Mouse (Mus musculus) C2C12 (cell line): ENCODE results near the gene Phlpp1. TPM values are rescaled to one million over a fixed set of nuclear protein-coding genes. Genes with fewer than 3 reads are reported as not detected.

Experiments used
- H3K27me3 ChIP-seq: one replicate; pipeline ENCODE4 v1.6.1; 2011; ENCODE audit not compliant: control insufficient read depth, insufficient read depth, insufficient read length
- H3K36me3 ChIP-seq: one replicate; pipeline ENCODE4 v1.6.1; 2011; ENCODE audit not compliant: control insufficient read depth, insufficient read depth
- H3K4me3 ChIP-seq: one replicate; pipeline ENCODE4 v1.5.1; 2011; ENCODE audit warnings: mild to moderate bottlenecking, control low read depth; ENCODE audit not compliant: poor library complexity, insufficient read depth, severe bottlenecking
- H3K79me2 ChIP-seq: one replicate; pipeline ENCODE4 v1.6.1; 2011; ENCODE audit not compliant: control insufficient read depth, insufficient read depth
- H3K79me3 ChIP-seq: one replicate; pipeline ENCODE4 v1.6.1; 2011; ENCODE audit warnings: low read depth, control low read depth
- H3ac ChIP-seq: one replicate; pipeline ENCODE3; 2011; ENCODE audit warnings: low read depth; ENCODE audit not compliant: control insufficient read depth, insufficient read length
- CEBPB ChIP-seq: IDR thresholded peaks from one replicate; pipeline ENCODE4 v1.6.1; 2011; ENCODE audit warnings: low read depth, mild to moderate bottlenecking, control low read depth, moderate library complexity
- CTCF ChIP-seq: IDR thresholded peaks from one replicate; pipeline ENCODE4 v1.5.1; 2011; ENCODE audit not compliant: control insufficient read depth, insufficient read depth, insufficient read length
- FOSL1 ChIP-seq: IDR thresholded peaks from one replicate; pipeline ENCODE4 v1.8.0; 2011; ENCODE audit warnings: mild to moderate bottlenecking, low read length; ENCODE audit not compliant: poor library complexity, insufficient read depth, severe bottlenecking
- MAX ChIP-seq: IDR thresholded peaks from one replicate; pipeline ENCODE4 v1.6.1; 2011; ENCODE audit warnings: mild to moderate bottlenecking, control low read depth
- MYOD1 ChIP-seq: IDR thresholded peaks from one replicate; pipeline ENCODE4 v1.6.1; 2011; ENCODE audit warnings: low read depth; ENCODE audit not compliant: control insufficient read depth, insufficient read length
- MYOG ChIP-seq: IDR thresholded peaks from one replicate; pipeline ENCODE4 v1.6.1; 2011; ENCODE audit not compliant: control insufficient read depth, insufficient read length; ENCODE audit errors: extremely low read depth
- USF1 ChIP-seq: IDR thresholded peaks from one replicate; pipeline ENCODE4 v1.6.1; 2011; ENCODE audit warnings: low read depth, mild to moderate bottlenecking, control low read depth, moderate library complexity
- polyA plus RNA-seq: library from polyadenylated mRNA; unstranded; fragments of >200 nt; fragmentation: generic; extraction: Trizol; gene quantifications from one replicate; pipeline ENCODE4 v1.2.1, GENCODE M21; 2012; ENCODE audit warnings: missing spikeins

Phlpp1 gene
- polyA plus RNA-seq, 1 experiment: 6.3 TPM

DNA sequence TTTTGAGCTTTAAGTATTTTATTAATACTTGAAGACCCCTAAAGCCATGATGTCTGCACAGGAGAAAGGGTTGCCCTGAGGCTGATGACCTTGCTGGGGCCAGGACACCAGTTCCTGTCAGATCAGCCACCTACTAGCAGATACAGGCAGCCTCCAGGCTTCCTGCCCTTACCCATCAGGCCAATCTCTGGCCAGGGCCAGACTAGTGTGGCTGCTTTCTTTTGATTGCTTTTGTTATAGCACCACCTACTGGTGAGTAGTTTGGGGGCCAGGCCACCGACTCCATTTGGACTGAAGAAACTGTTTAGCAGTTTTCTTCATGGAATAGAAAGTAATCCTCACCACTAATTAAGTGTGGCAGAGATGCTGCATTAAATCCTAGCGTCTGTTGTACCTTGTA, 223.9 kb downstream of the Phlpp1 start:
- H3K36me3 ChIP-seq: peaks cover 13% of the 10 kb centered on the region
- no peak for TF ChIP-seq FOSL1
- TF ChIP-seq CTCF: peak; percentile 15
- no peak for TF ChIP-seq USF1
- TF ChIP-seq MYOG: no peak
- TF ChIP-seq MAX: no peak
- TF ChIP-seq CEBPB: no peak
- no peak for TF ChIP-seq MYOD1
- no peaks in the 10 kb centered on the region for H3K27me3 ChIP-seq

DNA sequence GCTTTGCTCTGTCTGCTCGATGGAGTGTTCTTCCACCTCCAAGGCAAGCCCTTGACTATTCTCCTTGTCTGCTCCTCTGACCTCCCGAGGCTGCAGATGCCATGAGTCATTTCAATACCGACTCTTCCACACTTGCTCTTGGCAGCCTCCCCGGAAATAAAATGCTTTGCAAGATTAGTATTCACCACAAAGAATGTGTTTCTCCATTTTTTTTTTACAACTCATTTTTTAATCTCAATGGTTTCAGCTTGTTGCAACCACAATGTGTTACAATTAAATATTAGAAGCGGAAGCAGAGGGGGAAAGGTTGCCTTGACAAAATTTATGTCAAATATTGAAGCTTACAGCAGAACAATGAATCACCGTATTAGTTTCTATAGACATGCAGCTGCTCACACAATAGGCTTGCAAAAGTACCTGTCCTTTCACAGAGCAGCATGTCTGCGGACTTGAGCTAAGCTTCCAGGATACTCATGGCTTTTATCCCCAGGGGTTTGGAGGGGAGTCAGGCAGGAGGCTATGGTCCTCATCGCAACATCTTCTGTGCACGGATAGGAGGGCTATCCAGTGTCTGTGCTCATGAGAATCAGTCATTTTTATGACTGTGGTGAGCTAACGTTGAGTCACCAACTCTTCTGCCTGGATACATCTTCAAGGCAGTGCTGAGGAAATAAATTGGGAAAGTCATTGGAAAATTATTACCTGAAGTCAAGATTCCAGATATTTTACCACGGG, 229.5 kb downstream of the Phlpp1 start:
- Histone ChIP-seq H3K79me2 (no peaks in the 10 kb centered on the region), H3K79me3 (no peaks in the 10 kb centered on the region), H3K4me3 (no peak overlapping the region), H3ac (no peak overlapping the region), H3K27me3 (no peaks in the 10 kb centered on the region), H3K36me3 (no peaks in the 10 kb centered on the region)
- TF ChIP-seq MYOD1: peak; percentile 40
- TF ChIP-seq CEBPB: peak; percentile 36
- TF ChIP-seq FOSL1: peak; percentile 91
- no peak for TF ChIP-seq USF1
- peak; percentile 63 for TF ChIP-seq MAX
- no peak for TF ChIP-seq MYOG
- no peak for TF ChIP-seq CTCF

More for the DNA sequence above, 223.9 kb downstream of the Phlpp1 start:
- Histone ChIP-seq H3K79me2 (no peaks in the 10 kb centered on the region), H3K79me3 (no peaks in the 10 kb centered on the region), H3K4me3 (no peak overlapping the region), H3ac (no peak overlapping the region)

DNA sequence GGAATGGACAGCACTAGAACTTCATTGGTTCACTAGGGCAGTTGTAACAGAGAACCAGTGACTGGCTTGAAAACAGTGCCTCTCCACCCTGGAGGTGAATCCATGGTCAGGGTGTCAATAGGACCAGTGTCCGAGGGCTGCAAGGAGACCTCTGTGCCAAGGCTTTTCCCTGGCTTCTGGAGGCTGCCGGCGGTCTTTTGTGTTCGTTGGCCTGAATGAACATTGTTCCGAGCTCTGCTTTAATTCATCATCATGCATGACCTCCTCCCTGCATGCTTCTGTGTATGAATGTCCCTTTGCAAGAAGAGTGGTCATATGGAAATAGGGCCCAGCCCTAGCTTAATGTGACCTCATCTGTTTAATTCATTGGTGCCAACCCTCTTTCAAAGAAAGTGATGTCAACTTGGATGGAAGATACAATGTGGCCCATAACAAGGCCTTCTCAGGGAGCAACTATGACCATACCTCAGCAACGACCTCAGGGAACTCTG, 231.5 kb downstream of the Phlpp1 start:
- Histone ChIP-seq H3K36me3 (no peaks in the 10 kb centered on the region), H3K79me2 (no peaks in the 10 kb centered on the region), H3K4me3 (no peak overlapping the region), H3ac (no peak overlapping the region), H3K27me3 (no peaks in the 10 kb centered on the region), H3K79me3 (no peaks in the 10 kb centered on the region)
- TF ChIP-seq CEBPB (no peak), FOSL1 (no peak), MYOD1 (no peak), MYOG (no peak), MAX (no peak), USF1 (no peak)

DNA sequence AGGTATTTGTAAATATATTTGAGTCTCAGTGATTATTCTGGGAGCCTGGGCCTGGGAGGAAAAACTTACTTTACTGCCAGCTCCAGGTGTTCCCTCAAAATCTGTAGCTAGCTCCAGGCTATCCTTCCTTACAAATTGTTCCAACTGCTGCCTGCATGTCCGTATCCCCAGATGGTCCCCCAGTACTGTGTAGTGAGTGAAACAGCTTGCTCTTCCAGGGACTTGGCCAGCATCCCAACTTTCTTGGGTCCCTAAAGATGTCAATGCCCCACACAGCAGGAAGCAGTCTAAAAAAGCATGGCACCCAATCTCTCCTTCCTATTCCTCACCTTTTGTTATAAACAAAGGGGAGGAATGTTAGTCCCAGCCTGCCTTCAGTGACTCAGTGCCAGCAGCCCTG, 235.3 kb downstream of the Phlpp1 start:
- Histone ChIP-seq H3K79me3 (no peaks in the 10 kb centered on the region), H3ac (no peak overlapping the region), H3K4me3 (no peak overlapping the region), H3K27me3 (no peaks in the 10 kb centered on the region), H3K36me3 (no peaks in the 10 kb centered on the region), H3K79me2 (no peaks in the 10 kb centered on the region)
- TF ChIP-seq USF1 (no peak), CEBPB (no peak), FOSL1 (no peak), MYOD1 (no peak), MAX (no peak), MYOG (no peak), CTCF (no peak)

DNA sequence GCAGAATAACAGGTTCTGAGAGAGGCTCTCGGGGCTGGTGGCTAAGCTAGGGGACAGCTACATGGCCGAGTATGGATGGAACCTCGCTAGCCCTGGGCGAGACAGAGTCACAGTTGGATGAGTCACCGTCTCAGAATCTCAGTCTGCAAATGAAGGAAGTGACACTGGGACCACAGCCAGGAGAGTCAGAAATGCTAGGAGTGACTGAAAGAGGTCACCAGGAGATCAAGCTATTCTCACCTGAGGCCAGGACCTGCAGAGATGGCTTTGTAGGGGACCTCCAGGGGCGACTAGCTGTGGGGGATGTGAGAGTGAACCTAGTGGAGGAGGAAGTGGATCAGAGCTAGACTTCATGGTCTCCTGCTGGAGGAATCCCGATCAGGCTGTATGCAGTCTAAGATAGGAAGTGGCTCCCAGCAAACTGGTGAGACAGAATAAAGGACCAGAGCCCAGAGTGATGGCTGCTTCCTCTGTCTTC, 236.4 kb downstream of the Phlpp1 start:
- Histone ChIP-seq H3K79me3 (no peaks in the 10 kb centered on the region), H3K79me2 (no peaks in the 10 kb centered on the region)
- no peak for TF ChIP-seq USF1

DNA sequence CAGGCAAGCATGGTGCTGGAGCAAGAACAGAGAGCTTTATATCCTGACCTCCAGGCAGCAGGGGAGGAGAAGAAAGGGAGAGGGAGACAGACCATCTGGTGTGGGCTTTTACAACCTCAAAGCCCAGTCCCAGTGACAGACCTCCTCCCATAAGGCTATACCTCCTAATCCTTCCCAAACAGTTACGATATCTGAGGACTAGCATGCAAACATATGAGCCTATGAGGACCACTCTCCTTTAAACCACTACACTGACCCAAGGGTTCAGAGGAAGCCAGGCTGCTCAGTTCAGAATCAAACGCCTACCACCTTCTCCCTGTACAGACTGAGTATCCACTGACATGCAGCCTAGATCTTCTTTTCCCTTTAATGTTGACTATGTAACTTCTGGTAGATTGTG, 239.3 kb downstream of the Phlpp1 start:
- Histone ChIP-seq H3K79me3 (no peaks in the 10 kb centered on the region), H3K4me3 (no peak overlapping the region), H3K36me3 (no peaks in the 10 kb centered on the region), H3K27me3 (no peaks in the 10 kb centered on the region), H3K79me2 (no peaks in the 10 kb centered on the region), H3ac (no peak overlapping the region)
- TF ChIP-seq USF1 (no peak), MYOG (no peak), MYOD1 (no peak), CTCF (no peak), FOSL1 (no peak), MAX (no peak), CEBPB (no peak)

More for the DNA sequence above, 236.4 kb downstream of the Phlpp1 start:
- Histone ChIP-seq H3K27me3 (no peaks in the 10 kb centered on the region), H3K36me3 (no peaks in the 10 kb centered on the region), H3ac (no peak overlapping the region), H3K4me3 (no peak overlapping the region)
